Mouse (Mus musculus) fat pad, adult 2 months (tissue): ENCODE measurements around the gene Mipol1.

ENCODE experiments used
- DNase-seq: peaks from one replicate; pipeline ENCODE4 v3.0.0-alpha.2; 2011; ENCODE audit warnings: low read depth, low spot score; ENCODE audit errors: extremely low read depth

The Mipol1 gene

DNA sequence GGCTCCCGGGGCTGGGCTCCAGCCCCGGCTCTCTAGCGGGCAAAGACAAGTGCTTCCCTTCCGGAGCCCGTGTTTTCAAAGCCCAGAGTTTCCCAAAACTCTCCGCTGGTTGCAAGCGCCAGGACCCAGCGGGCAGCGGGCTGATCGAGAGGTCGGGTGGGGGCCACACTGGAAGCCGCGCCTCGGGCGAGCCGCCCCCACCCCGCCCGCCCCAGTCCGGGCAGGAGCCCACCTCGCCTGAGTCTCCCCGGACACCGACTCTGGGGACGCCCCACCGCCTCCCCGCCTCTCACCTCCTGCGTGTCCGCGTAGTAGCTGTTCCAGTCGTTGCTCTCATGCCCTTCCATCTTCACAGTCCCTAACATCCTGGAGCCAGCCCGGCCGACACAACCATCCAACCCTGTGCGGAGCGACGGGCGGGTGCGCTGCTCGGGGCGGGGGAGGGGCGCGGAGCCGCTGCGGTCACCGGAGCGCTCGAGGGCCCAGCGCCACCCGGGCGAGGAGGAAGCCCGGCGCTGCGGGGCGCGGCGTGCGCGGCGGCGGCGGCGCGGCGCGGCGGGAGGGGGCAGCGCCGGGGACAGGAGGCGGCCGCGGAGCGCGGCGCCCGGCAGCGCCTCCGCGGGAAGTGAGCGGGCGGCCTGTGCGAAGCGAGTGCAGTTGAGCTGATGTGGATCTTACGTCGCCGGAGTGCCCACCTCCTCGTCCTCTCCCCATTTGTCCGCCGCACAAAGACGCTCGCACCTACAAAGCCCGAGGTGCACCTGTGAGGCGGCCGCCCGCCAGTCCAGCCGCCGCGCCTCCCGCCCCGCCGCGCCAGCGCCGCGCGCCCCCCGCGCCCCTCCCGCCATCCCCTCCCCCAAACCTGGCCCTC is 315.4 kb downstream of the Mipol1 start:
- DNase-seq: no peak
